Mouse (Mus musculus): ENCODE data around the gene Aldh4a1. TPM values are rescaled to one million over a fixed set of nuclear protein-coding genes. Genes with fewer than 3 reads are reported as not detected.

The Aldh4a1 gene
- polyA plus RNA-seq, 1 experiment from 2014 or later, result 29.5 TPM

DNA sequence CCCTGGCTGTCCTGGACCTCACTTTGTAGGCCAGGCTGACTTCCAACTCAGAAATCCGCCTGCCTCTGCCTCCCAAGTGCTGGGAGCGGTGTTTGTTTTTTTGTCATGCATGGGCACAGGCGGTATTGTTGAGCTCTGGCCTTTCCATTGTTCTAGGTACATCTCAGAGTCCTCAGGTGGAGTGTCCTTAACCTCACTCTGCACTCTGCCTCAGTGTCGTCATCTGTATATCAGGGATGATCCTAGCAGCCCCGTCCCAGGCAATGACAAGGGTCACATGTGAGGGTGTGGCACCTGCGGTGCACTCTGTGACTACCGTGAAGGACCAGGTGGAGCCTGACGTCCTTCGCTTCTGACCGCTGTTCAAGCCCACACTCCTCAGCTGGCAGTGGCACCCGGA lies 4.7 kb downstream of the Aldh4a1 start:
- ATAC-seq (ENCODE audit: low FRiP score), result no peak
- H3K4me3 ChIP-seq (replicated peaks), result no peak overlapping the region
- H3K4me2 ChIP-seq, result no peak overlapping the region

DNA sequence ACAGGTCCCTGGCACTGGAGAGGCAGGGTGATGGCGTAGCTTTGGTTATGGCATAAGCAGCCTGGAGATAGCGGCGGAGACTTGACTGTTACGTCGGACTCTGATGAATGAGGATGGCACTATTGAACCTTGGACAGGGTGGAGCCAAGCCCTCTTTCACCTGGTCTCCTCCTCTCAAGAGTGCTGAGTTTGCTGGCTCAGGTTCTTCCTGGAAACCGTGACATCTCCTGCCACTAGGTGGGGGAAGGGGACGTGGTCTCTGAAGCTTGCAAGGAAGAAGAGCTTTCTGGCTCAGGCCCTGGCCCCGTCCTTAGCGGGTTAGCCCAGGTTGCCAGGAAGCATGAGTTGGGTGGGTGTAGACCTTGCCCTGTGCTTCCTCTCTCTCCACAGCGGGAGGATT lies 7.5 kb downstream of the Aldh4a1 start:
- no peak for ATAC-seq (ENCODE audit: low FRiP score)
- no peak overlapping the region for H3K9ac ChIP-seq (replicated peaks)
- H3K4me3 ChIP-seq (replicated peaks), result no peak overlapping the region
- H3K27ac ChIP-seq (replicated peaks), result no peak overlapping the region
- no peak overlapping the region for H3K4me2 ChIP-seq
- H3K9me3 ChIP-seq (replicated peaks), result no peaks in the 10 kb centered on the region
- 78% methylated on average over 10 of the region's 10 CpGs for WGBS
- H3K4me1 ChIP-seq, result peaks cover 12% of the 10 kb centered on the region; the same call in 1 of the 2 replicates
- H3K27me3 ChIP-seq (replicated peaks), result no peaks in the 10 kb centered on the region
- no peaks in the 10 kb centered on the region for H3K36me3 ChIP-seq

More for the DNA sequence above, 4.7 kb downstream of the Aldh4a1 start:
- 96% methylated on average over 11 of the region's 11 CpGs for WGBS
- peaks cover 31% of the 10 kb centered on the region for H3K4me1 ChIP-seq
- no peak overlapping the region for H3K9ac ChIP-seq (replicated peaks)
- H3K27me3 ChIP-seq (replicated peaks), result no peaks in the 10 kb centered on the region
- no peaks in the 10 kb centered on the region for H3K36me3 ChIP-seq
- H3K9me3 ChIP-seq (replicated peaks), result no peaks in the 10 kb centered on the region
- no peak overlapping the region for H3K27ac ChIP-seq (replicated peaks)

DNA sequence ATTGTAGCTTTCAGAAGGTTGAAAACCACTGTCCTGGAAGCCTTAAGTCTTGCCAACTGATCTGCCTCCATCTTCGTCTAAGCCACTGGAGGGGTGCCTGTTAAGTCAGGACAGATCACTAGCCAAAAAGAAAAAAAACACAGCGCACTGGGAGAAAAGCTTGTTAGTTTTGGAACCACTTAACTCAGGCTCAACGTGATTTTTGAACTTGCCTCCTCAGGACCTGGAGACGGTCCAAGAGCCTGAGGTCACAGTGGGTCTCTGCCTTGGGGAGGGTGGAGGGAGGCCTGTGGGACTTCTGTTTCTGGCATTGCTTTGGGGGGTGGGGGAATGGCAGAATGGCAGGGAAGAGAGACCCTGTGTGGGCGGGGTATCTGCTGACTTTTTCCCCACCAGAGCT lies 8.5 kb downstream of the Aldh4a1 start:
- 77% methylated on average over 5 of the region's 5 CpGs for WGBS
- Histone ChIP-seq H3K9me3 (replicated peaks) (no peaks in the 10 kb centered on the region), H3K4me3 (replicated peaks) (no peak overlapping the region), H3K9ac (replicated peaks) (no peak overlapping the region), H3K36me3 (no peaks in the 10 kb centered on the region), H3K27me3 (replicated peaks) (no peaks in the 10 kb centered on the region), H3K27ac (replicated peaks) (no peak overlapping the region), H3K4me1 (peaks cover 5% of the 10 kb centered on the region; the same call in 1 of the 2 replicates), H3K4me2 (no peak overlapping the region)
- ATAC-seq (ENCODE audit: low FRiP score), result no peak

DNA sequence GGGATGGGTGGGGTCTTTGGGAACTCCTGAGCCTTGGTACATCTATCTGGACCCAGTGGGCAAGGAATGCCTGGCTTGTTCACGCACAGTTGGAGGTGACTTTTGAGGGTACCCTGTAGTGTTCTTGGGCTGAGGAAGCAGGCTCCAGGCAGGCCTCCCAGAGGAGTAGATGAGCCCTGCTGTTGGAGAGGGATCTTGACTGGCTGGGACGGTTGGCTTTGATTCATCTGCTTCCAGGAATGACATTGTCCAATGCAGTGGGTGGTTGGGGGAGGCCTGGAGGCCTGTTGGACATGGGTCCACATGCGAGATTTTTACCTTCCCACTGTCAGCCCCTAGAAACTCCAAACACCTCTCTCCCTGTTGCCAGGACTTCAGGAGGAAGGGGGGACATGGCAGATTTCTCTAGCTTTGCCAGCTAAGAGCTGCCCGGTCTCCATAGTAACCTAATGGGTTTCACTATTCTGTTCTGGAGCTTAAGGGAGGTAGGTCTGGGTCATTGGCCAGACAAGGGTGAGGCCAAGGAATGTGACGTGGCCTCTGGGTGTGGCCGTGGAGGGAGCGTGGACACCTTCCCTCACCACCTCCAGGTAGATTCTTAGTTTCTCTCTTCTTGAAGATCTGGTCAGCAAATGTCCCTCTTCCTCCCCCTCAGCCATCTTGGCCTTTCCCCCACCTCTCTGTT lies 9.0 kb downstream of the Aldh4a1 start:
- Histone ChIP-seq H3K27ac (replicated peaks) (no peak overlapping the region), H3K4me3 (replicated peaks) (no peak overlapping the region), H3K36me3 (peaks cover under 1% of the 10 kb centered on the region; the same call in 1 of the 2 replicates), H3K4me2 (no peak overlapping the region), H3K9me3 (replicated peaks) (no peaks in the 10 kb centered on the region), H3K27me3 (replicated peaks) (no peaks in the 10 kb centered on the region), H3K9ac (replicated peaks) (no peak overlapping the region), H3K4me1 (peaks cover 5% of the 10 kb centered on the region; the same call in 1 of the 2 replicates)
- no peak for ATAC-seq (ENCODE audit: low FRiP score)
- 79% methylated on average over 7 of the region's 7 CpGs for WGBS

DNA sequence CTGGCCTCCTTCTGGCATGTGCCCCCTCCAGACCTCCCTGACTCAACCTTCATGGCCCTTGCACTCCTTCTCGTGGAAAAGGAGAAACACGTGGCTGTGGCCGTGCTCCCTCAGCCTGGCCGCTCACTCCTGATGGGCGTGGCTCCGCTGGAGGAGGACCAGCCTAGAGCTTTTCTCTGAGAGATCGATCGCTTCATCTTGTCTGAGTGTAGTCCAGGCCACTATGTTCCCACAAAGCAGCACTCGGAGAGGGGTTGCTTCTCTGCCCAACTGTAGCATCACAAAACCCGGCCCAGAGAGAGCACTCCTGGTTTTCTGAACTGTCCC lies 9.6 kb downstream of the Aldh4a1 start:
- 0 out of 2 replicates have a peak, but pooled peaks cover 3% of the 10 kb centered on the region for H3K27me3 ChIP-seq (replicated peaks)
- WGBS, result 81% methylated on average over 10 of the region's 10 CpGs
- ATAC-seq (ENCODE audit: low FRiP score), result no peak
- no peak overlapping the region for H3K4me3 ChIP-seq (replicated peaks)
- H3K9ac ChIP-seq (replicated peaks), result no peak overlapping the region
- H3K4me2 ChIP-seq, result no peak overlapping the region
- H3K9me3 ChIP-seq (replicated peaks), result no peaks in the 10 kb centered on the region
- peaks cover 6% of the 10 kb centered on the region; the same call in 1 of the 2 replicates for H3K36me3 ChIP-seq
- no peak overlapping the region for H3K27ac ChIP-seq (replicated peaks)
- H3K4me1 ChIP-seq, result peaks cover 5% of the 10 kb centered on the region; the same call in 1 of the 2 replicates

DNA sequence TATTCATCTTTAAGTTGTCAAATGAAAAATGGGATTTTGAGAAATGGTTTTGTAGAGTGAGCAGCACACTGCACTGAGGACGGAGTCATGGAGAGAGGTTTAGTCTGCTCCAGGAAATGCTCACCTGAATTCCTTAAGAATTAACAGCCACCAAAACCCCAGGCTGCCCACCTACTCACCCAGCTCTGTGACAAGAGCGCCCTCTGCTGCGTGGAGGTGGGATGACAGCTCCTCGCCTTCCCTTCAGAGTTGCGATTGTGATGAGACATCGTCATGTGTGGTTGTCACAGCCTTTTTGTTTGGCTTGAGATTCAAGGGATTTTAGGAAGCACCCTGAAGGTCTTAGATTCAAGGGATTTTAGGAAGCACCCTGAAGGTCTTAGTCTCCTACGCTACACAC lies 13.7 kb downstream of the Aldh4a1 start:
- no peak for ATAC-seq (ENCODE audit: low FRiP score)
- Histone ChIP-seq H3K36me3 (peaks cover 13% of the 10 kb centered on the region; the same call in 1 of the 2 replicates), H3K9ac (replicated peaks) (no peak overlapping the region), H3K27me3 (replicated peaks) (0 out of 2 replicates have a peak, but pooled peaks cover 6% of the 10 kb centered on the region), H3K4me1 (peaks cover 22% of the 10 kb centered on the region), H3K4me3 (replicated peaks) (no peak overlapping the region), H3K4me2 (no peak overlapping the region), H3K27ac (replicated peaks) (no peak overlapping the region), H3K9me3 (replicated peaks) (no peaks in the 10 kb centered on the region)
- WGBS, result 28% methylated on average over 7 of the region's 7 CpGs

DNA sequence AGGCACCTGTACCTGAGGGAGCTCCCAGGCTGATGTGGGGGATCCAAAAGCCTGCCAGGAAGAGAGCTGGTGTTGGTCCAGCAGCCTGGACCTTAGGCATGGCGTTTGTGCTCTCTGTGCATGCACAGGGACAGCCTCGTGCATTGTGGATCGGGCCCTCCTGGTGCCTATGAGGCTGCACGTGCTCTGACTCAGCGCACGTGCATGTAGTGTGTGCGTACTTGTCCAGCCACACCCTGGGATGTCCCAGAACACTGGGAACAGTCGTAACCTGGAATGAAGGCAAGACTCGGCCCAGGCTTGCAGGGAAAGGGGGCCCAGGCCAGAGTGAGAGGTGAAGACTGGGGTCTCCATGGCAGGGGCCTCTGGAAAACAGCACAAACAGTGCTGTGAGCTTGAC lies 15.2 kb downstream of the Aldh4a1 start:
- Histone ChIP-seq H3K4me2 (no peak overlapping the region), H3K36me3 (peaks cover 13% of the 10 kb centered on the region; the same call in 1 of the 2 replicates), H3K4me3 (replicated peaks) (no peak overlapping the region), H3K27ac (replicated peaks) (no peak overlapping the region), H3K9me3 (replicated peaks) (no peaks in the 10 kb centered on the region), H3K9ac (replicated peaks) (no peak overlapping the region), H3K4me1 (peaks cover 30% of the 10 kb centered on the region), H3K27me3 (replicated peaks) (peaks cover 18% of the 10 kb centered on the region; the same call in 1 of the 2 replicates)
- no peak for ATAC-seq (ENCODE audit: low FRiP score)
- 90% methylated on average over 9 of the region's 9 CpGs for WGBS

DNA sequence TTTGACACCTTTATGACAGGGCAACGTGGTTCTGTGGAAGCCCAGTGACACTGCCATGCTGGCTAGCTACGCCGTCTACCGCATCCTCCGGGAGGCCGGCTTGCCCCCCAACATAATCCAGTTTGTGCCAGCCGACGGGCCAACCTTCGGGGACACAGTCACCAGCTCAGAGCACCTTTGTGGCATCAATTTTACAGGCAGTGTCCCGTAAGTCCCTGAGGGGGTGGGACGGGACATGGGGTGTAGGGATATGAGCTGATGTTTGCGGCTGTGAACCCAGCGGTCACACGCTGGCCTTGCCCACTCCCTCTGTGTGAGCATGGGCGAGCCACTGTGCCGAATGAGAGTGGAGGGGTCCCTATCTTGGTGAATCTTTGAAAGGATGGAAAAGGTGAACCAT lies 15.7 kb downstream of the Aldh4a1 start:
- Histone ChIP-seq H3K36me3 (peaks cover 13% of the 10 kb centered on the region; the same call in 1 of the 2 replicates), H3K9ac (replicated peaks) (no peak overlapping the region), H3K4me3 (replicated peaks) (no peak overlapping the region), H3K4me1 (peaks cover 30% of the 10 kb centered on the region), H3K4me2 (no peak overlapping the region), H3K9me3 (replicated peaks) (no peaks in the 10 kb centered on the region), H3K27me3 (replicated peaks) (peaks cover 22% of the 10 kb centered on the region; the same call in 1 of the 2 replicates), H3K27ac (replicated peaks) (no peak overlapping the region)
- WGBS, result 88% methylated on average over 16 of the region's 16 CpGs
- no peak for ATAC-seq (ENCODE audit: low FRiP score)

DNA sequence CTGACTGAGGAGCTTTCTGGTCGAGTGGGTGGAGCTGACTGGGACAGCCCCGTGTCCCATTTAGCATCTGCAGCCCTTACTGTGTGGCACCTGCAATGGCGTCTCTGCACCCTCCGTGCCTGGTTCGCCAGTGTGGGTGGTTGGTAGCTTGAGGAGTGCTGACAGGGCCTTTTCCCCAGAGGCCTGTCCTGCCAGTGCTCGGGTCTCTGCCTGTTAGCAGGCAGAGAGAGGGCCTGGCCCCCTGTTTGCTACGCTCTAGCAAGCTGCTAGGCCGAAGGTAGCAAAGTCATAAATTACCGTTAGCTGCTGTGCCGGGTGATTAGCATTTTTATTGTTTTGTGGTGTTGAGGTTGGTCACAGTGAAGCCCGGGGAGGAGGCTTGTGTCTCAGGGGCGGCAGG lies 17.1 kb downstream of the Aldh4a1 start:
- Histone ChIP-seq H3K27ac (replicated peaks) (no peak overlapping the region), H3K27me3 (replicated peaks) (peaks cover 26% of the 10 kb centered on the region; the same call in 1 of the 2 replicates), H3K9me3 (replicated peaks) (no peaks in the 10 kb centered on the region), H3K9ac (replicated peaks) (no peak overlapping the region), H3K4me1 (peaks cover 30% of the 10 kb centered on the region), H3K4me2 (no peak overlapping the region), H3K4me3 (replicated peaks) (no peak overlapping the region), H3K36me3 (peaks cover 19% of the 10 kb centered on the region)
- WGBS, result 16% methylated on average over 12 of the region's 12 CpGs
- no peak for ATAC-seq (ENCODE audit: low FRiP score)

DNA sequence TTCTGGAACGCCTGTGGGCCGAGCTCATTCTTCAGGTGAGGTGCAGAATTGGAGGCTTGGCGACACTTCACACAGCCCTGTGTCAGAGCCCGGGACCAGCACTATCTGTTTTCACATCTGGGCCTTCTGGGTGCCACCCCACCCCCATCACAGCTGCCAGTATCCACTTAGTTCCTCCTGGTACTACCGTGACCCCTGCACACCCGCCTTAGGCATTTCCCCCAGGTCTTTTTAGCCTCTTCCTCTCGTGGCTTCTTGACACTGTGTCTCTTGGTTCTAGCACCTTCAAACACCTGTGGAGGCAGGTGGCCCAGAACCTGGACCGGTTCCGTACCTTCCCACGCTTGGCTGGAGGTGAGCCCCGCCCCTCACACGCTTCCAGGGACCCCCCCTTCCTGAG lies 17.7 kb downstream of the Aldh4a1 start:
- Histone ChIP-seq H3K4me3 (replicated peaks) (no peak overlapping the region), H3K9me3 (replicated peaks) (no peaks in the 10 kb centered on the region), H3K27ac (replicated peaks) (no peak overlapping the region), H3K36me3 (peaks cover 24% of the 10 kb centered on the region), H3K4me1 (peaks cover 30% of the 10 kb centered on the region), H3K9ac (replicated peaks) (no peak overlapping the region), H3K27me3 (replicated peaks) (peaks cover 26% of the 10 kb centered on the region; the same call in 1 of the 2 replicates), H3K4me2 (no peak overlapping the region)
- 49% methylated on average over 12 of the region's 12 CpGs for WGBS
- no peak for ATAC-seq (ENCODE audit: low FRiP score)

DNA sequence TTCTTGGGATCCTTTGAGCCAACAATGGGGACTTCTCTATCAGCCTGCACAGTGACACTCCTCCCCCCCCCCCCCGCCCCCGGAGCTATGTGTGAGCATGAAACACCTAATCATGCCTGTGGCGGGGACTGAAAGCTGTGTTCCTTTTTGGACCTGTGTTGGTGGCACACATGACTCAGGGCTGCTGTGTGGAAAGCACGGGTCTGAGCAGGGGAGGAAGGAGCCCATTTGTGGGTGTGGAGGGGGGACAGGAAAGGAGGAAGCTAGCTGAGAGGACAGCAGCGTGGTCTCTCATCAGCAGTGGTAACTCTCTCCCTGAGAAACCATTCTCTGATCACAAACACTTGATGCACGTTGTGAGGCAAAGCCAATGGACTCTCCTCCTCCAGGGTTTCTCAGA lies 18.1 kb downstream of the Aldh4a1 start:
- 38% methylated on average over 5 of the region's 6 CpGs for WGBS
- Histone ChIP-seq H3K9ac (replicated peaks) (no peak overlapping the region), H3K27me3 (replicated peaks) (peaks cover 26% of the 10 kb centered on the region; the same call in 1 of the 2 replicates), H3K36me3 (peaks cover 29% of the 10 kb centered on the region), H3K4me3 (replicated peaks) (no peak overlapping the region), H3K9me3 (replicated peaks) (no peaks in the 10 kb centered on the region), H3K4me1 (peaks cover 30% of the 10 kb centered on the region), H3K4me2 (no peak overlapping the region), H3K27ac (replicated peaks) (no peak overlapping the region)
- ATAC-seq (ENCODE audit: low FRiP score), result no peak

DNA sequence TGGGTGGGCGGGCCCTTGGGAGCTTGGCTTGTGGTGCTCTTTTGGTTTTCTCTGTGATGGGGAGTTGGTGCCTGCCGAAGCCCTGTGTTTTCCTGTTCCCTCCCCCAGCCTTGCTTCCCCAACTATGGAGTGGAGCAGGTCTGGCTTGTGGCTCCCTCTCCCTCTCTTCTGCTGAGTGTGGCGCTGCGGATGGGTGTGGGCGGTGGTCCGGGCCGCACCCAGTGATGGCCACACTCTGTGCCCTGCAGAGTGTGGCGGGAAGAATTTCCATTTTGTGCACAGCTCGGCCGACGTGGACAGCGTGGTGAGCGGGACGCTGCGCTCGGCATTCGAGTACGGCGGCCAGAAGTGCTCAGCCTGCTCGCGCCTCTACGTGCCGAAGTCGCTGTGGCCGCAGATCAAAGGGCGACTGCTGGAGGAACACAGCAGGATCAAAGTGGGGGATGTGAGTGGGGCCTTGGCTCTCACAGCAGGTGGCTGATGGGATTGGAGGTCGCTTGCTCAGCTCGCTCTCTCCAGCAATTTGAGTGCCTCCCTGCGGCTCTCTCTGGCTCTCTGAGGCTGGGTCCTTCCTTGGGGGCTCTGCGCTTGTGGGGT lies 19.3 kb downstream of the Aldh4a1 start:
- ATAC-seq (ENCODE audit: low FRiP score), result no peak; the same call in 1 of the 2 replicates
- Histone ChIP-seq H3K9me3 (replicated peaks) (no peaks in the 10 kb centered on the region), H3K27me3 (replicated peaks) (peaks cover 26% of the 10 kb centered on the region; the same call in 1 of the 2 replicates), H3K36me3 (peaks cover 31% of the 10 kb centered on the region), H3K9ac (replicated peaks) (no peak overlapping the region; the same call in 1 of the 2 replicates), H3K4me2 (peak overlapping the region; percentile 48), H3K4me1 (peaks cover 30% of the 10 kb centered on the region), H3K27ac (replicated peaks) (no peak overlapping the region), H3K4me3 (replicated peaks) (peak overlapping the region; percentile 10; the same call in 1 of the 2 replicates)
- WGBS, result 7% methylated on average over 26 of the region's 30 CpGs

Measured in neural tube, embryonic 15.5 days (tissue).